Mouse (Mus musculus) hindbrain, embryonic 15.5 days (tissue): Measurements from ENCODE around the gene Nek2. TPM values are rescaled to one million over a fixed set of nuclear protein-coding genes. Genes with fewer than 3 reads are reported as not detected.

Experiments
- polyA plus RNA-seq: library from polyadenylated mRNA; unstranded; fragments of >200 nt; fragmentation: Nextera tagmentation; extraction: Ambion mirVana; gene quantifications from 2 replicates; pipeline ENCODE4 v1.2.1, GENCODE M21; 2015

Nek2 gene
- polyA plus RNA-seq, 1 experiment from 2014 or later = 8.6 TPM

Other genes starting within 250 kb of the Nek2 start
- gene Dtl, start 245.9 kb upstream of the Nek2 start, polyA plus RNA-seq = 9.0 and 9.2 TPM in 2 replicates
- gene Ints7, start 245.8 kb upstream of the Nek2 start, polyA plus RNA-seq = 34.1 and 36.7 TPM in 2 replicates
- gene Lpgat1, start 103.6 kb upstream of the Nek2 start, polyA plus RNA-seq = 34.9 and 38.8 TPM in 2 replicates
- 4.2 and 4.5 TPM in 2 replicates for gene Slc30a1, start 85.3 kb downstream of the Nek2 start, polyA plus RNA-seq
- 3.0 and 4.0 TPM in 2 replicates for gene Rd3, start 155.9 kb downstream of the Nek2 start, polyA plus RNA-seq